Mouse (Mus musculus) liver, adult 2 months (tissue): Measurements from ENCODE around the gene Syt3.

ENCODE experiments used
- CTCF ChIP-seq: fragments of 200-500 bp; IDR thresholded peaks from 2 replicates; pipeline ENCODE4 v1.5.1; 2011; ENCODE audit warnings: low read depth, low read length, control low read depth
- POLR2A ChIP-seq: fragments of 200-500 bp; IDR thresholded peaks from 2 replicates; pipeline ENCODE4 v1.6.1; 2011; ENCODE audit warnings: low read length, control low read depth; ENCODE audit not compliant: insufficient read depth; ENCODE audit errors: extremely low read depth

DNA sequence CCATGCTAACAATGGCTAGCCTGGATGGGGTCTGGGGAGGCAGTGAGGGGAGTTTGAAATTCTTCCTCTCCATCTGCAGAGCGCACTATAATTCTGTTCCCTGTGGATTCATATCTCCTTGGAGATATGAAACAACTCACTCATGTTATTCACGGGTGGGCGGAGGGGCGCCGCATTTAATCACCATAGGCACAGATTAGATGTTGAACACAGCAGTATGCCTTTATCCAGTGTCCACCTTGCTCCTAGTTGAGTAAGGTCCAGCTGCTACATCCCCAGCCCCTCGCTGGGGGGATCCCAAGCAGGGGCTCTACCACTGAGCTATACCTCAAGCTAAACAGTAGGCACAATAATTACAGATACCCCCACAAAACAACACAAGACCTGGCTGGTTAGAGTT, 28.5 kb upstream of the Syt3 start:
- TF ChIP-seq CTCF (no peak), POLR2A (no peak)
